Mouse (Mus musculus): ENCODE results near the gene Bicc1.
A peak's percentile ranks its signal among the peaks of the same experiment; 100 is the strongest.

Bicc1 gene

DNA sequence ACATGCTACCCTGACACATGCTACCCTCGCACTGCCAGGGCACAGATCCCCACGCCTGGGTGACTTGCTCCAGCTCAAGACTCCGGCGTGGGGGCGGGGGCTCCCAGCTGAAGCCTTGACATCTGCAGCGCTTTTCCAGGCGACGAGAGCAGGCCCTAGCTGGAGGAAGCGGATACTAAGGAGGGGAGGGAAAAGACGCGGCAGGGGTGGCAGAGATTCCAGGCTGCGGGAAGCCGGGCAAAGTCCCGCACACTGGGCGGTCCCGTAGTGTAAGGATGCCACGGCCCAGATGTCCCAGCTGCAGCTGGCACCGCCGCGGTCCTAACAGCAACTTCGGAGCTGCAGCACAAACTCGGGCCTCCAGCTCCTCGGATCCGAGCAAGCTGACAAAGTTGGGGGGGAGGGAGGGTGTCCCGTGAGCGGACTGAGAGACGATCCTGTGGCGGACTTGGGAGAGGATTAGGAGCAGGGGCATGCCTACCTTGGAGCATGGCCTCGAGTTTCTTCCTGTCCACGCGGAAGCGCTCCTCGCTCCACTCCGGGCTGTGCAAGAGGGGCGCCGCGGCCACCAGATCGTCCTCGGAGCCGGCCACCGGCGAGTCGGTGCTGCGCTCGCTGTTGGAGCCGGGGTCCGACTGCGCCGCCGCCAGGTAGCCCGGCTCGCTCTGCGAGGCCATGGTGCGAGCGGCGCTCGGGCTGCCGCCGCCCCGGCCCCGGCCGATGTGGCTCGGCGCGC, 392 bp downstream of the Bicc1 start:
- peak in 1 of 2 experiments; percentile 6 for DNase-seq

DNA sequence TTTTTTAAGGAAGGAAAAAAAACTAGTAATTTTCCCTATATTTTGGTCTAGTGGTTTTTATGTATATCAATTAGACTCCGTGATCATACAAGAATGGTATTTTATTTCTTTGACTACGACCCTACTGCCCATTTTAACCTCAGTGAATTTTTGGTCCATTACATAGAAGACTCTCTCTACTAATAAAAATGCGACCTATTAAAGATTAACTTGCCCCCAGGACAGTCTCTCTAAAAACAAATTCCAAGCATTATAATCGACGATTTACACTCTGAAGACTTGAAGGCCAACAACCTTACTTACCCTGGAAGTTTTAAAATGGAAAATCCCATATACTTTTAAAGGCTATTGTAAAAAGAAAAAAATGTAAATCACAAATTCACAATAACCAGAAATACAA, 2.9 kb downstream of the Bicc1 start:
- DNase-seq, result no peak

DNA sequence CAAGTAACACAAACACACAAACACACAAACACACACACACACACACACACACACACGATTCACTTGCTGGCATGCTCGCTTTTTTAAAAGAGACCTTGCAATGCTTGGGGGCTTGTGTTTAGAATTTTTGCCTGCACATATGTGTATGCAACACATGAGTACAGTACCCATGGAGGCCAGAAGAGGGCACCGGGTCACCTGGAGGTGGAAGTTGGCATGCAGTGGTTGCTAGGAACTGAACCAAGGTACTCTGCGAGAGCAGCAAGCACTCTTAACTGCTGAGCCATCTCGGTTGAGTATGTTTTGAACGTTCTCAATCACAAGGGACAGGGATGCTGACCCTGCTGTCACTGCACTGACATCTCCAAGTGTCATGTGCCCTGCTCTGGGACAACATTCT, 5.9 kb downstream of the Bicc1 start:
- no peak for DNase-seq

GRCm38 (mm10) chr10:71153138-71153537, 6.4 kb downstream of the Bicc1 start:
- DNase-seq, result no peak

DNA sequence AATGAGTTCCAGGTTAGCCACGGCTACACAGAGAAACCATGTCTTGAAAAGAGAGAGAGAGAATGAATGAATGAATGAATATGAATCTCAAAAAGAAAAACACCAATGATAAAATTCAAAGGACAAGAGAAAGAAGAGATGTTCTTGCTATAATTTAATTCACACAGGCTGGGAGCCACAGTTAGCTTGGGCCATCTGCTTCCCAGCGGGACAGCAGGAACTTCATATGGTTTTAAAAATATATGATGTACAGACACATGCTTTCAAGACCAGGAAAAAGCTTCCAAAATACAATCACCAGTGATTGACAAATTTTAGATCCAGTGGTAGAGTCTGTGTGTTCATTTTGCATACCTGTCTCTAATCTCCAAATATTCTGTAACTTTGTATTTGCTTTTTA, 9.0 kb downstream of the Bicc1 start:
- DNase-seq, result no peak

DNA sequence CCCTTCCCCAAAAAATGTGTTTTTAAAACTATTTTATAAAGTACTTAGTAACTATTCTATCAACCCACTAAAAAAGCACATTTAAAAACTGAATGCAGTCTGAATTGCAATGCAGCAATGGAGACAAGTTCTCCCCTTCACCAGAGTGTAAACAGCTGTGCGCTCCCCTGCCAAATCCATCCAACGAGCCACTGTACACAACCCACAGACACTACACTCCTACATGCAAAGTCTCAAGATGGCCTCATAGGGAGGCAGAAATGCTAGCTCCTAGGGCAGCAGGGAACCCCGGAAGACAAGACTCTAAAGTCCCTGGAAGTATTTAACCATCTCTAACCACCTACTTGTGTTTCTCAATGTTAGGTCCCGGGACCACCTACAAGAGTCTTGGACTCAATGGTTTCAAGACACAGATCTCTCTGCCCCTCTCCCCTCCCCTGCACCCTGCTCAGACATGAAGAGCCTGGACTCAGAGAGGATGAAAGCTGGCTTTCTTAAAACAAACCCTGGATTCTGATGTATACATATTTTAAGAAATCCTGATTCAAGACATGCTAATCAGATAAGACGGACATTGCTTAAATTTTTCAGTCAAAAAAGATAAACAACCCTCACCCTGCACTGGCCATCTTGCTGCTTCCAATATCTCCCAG, 10.4 kb downstream of the Bicc1 start:
- no peak for DNase-seq

DNA sequence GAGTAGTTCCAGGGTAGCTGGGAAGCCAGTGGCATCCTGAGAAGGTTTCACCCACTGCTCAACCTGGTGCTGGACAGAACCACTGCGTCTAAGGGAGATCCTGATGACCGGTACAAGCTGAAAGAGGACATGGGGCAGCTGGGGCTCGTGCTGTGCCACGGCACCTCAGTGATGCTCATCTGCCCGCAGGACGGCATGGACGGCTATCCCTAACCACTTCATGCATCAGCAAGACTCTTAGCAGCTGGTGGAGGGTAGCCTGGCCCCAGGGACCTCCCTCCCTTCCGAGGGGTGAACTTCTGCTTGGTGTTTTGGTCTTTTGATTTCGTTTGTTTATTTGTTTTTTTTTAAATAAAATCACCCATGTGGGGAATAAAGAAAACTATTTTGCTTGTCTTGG, 11.3 kb downstream of the Bicc1 start:
- no peak for DNase-seq

GRCm38 (mm10) chr10:71146681-71147615, 12.6 kb downstream of the Bicc1 start:
- no peak for DNase-seq

DNA sequence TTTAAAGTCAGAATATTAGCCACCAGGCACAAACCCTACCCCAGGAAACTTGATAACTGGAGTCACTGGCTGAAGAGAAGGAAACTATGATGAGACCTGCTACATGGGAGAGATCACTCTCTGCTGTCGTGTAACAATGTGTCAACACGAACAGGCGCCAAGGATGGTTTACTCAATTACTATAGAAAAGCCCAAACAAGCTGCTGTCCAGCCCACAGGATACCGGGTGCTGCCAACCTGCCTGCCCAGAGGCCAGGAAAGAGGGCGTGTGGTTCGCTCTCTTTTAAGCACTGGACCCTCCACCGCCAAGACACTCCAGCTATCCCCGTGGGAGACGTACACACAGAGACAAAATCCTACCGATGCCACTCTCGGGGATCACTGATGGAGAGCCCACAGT, 13.7 kb downstream of the Bicc1 start:
- no peak for DNase-seq

- no peak for DNase-seq
These were observed 15.3 kb downstream of the Bicc1 start for GRCm38 (mm10) chr10:71144191-71144590.

GRCm38 (mm10) chr10:71142568-71142967, 16.9 kb downstream of the Bicc1 start:
- no peak for DNase-seq

GRCm38 (mm10) chr10:71140281-71140845, 19.1 kb downstream of the Bicc1 start:
- no peak for DNase-seq

- no peak for DNase-seq
These were observed 20.7 kb downstream of the Bicc1 start for GRCm38 (mm10) chr10:71138852-71139197.

DNA sequence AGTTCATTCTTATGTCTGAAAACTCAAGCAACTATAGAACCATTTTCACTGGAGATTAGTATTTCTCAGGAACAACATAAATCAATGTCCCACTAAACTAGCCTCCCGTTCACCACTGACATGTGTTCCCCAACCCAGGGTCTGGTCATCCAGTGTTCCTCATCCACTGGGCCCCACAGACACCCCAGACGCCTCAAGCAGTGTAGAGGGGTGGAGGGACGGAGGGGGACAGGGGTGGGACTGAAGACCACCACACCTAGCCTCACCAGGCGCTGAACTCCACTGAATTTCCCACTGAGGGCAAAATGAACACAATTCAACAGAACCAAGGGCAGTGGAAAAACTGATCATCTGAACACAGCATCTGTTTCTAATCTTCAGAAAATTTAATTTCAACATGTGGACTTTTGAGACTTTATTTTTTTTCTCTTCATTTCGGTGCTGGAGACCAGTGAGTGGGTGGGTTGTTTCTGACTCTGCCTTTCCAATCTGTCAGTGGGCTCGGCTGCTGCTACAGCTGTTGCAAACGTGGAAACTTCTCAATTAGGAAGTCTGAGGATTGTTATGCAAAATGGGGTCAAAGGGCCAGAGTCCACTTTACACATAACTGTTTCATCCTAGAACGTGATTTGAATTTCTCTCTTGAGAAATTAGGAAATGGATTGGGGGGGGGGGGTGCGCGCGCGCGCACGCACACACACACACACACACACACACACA, 21.2 kb downstream of the Bicc1 start:
- DNase-seq, result no peak

DNA sequence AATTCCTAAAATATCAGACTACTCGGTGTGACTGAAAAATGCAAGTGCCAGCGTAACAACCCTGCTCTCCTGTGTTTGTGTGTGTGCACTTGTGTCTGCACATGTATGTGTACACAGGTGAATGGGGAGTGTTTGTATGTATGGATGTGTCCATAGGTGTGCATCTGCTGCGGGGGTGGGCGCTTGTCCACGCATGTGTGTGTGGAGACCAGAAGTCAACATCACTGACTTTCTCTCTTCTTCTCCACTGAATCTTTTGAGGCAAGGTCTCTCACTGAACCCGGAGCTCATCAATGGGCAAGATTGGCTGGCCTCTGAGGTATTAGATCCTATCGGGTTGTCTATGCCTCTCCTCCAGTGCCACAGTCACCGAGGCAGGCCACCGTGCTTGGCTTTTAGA, 21.9 kb downstream of the Bicc1 start:
- no peak for DNase-seq

DNA sequence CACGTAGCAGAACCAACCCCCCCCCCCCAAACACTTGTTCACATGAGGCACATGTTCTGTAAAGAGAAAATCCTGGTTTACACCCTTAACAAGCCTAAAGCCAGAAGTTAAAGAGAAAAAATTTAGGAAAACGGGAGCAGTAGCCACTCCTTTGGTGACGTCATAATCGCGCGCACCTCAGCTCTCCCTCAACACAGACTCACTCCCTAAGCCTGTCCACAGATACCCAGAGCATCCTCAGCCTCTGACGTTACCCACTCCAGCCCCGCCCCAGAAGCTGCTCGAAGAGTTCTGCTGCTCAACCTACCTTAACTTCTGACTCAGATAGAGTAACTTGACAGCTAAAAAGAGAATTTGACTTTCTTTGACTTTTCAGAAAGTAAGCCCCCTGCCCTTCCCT, 28.2 kb downstream of the Bicc1 start:
- no peak for DNase-seq

- DNase-seq, result no peak
These were observed 29.2 kb downstream of the Bicc1 start for GRCm38 (mm10) chr10:71130261-71130660.

GRCm38 (mm10) chr10:71127951-71128331, 31.6 kb downstream of the Bicc1 start:
- no peak for DNase-seq

DNA sequence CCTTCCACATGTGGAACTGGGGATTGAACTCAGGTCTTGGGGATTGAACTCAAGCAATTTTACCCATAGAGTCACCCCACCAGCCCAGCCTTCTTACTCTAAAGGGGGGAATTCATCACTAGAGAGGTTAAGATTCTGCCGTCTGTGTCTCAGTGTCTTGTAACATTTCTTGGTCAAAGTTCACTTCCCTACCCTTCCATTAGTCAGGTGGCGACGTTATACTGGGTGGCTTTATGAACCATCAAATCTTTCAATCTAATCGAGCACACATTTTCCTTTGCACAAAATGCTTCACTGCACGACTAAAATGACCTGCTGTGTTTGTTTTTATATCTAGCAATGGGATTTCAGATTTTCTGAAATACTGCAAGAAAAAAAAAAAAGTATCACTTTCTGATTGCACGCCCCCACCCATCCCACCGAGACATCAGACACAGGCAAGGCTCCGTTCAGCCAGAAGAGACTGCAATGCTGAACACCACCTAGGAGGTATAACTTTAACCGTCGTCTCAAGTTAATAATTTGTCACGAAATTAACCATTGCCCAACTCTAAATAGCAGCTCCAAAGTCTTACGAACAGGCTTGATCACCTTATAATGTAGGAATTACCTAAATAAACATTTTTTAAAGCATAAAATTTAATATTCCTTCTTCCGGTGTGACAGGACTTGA, 32.1 kb downstream of the Bicc1 start:
- DNase-seq, result no peak

DNA sequence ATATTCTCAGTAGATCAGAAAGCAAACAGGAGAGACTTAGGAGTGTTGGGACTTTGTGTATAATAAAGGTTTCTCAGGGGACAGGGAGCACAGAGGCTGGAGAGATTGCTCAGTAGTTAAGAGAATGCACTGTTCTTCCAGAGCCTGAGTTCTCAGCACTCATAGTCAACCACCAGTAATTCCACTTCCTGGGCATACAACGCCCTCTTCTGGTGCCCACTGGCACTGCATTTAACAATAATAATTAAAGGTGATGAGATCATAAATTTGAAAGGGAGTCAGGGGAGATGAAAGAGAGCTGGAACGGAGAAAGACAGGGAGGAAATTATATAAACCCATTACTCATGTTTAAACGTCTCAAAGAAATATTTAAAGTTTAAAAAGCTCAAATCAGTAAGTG, 35.5 kb downstream of the Bicc1 start:
- no peak for DNase-seq

DNA sequence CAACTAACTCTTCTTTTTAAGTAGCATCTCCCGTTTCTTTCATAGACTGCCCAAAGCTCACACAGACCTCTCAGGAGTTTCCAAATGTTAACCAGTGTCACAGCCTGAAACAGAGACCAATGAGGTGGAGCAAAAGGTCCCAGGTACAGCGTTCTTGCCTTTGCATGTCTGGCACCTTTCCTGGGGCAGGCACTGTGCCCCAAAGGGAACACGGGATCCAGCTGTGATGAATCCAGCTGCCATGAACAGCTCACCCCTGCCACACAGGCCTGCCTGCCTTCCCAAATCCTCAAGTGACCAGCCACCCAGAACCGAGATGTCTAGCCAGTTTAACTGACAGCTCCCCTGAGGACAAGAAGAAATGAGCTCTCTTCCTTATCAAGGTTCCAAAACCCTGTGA, 36.1 kb downstream of the Bicc1 start:
- DNase-seq, result no peak

DNA sequence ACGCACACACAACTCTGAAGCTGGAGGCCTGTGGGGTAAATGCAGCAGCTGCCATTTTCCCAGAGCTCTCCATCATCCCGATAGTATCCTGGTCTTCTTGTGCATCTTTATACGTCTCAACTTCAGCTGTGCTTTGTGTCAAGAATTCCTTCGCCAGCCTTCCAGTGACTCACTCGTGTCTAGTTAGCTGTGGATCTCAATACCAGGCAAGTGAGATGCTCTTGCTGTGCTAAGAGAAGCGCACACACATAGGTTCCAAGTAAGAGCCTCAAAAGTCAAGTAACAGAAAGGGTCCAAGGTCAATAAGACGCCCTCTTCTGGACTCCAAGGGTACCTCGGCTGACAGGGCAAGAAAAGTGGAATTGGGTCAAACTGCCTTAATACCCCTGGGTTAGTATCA, 37.0 kb downstream of the Bicc1 start:
- no peak for DNase-seq

Data from cerebellum, adult 18-20 months (tissue).